Mouse (Mus musculus) cerebellum, adult 11-12 months (tissue): Measurements from ENCODE around the gene Chd6.
"Not testable (repeated sequence)": the region's sequence is repeated elsewhere in the genome, so short reads cannot be mapped to it uniquely, and the experiment has no call there.

Experiments
- DNase-seq: peaks from one replicate; pipeline ENCODE4 v3.0.0; 2022

Chd6 gene

GRCm38 (mm10) chr2:160981791-160982190 lies 127.1 kb downstream of the Chd6 start:
- no peak for DNase-seq

- no peak for DNase-seq
Measured at GRCm38 (mm10) chr2:160978651-160979050, 130.2 kb downstream of the Chd6 start.

GRCm38 (mm10) chr2:160977248-160977647 lies 131.6 kb downstream of the Chd6 start:
- peak; percentile 18 for DNase-seq

DNA sequence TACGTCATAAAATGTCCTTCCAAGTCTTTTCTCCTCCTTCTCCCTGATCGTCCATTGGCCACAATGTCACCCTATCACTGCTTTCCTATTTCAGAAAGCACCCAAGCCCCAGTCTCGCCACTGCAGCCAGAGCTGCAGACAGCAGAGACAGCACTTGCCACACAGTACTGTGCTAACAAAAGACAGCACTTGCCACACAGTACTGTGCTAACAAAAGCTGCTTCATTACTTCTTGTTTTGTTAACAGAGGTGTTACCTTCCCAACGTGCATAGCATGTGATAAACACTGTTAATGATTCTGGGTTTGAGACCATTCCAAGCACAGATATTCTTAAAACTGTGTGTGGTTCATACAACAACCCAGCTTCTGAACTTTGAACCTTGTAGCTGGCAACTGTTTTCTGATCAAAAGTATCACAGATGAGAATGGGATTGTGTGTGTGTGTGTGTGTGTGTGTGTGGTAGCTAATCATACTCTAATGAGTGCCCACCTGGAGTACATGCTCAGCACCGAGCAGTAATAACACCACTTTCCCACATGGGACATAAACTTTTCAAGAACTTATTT lies 135.1 kb downstream of the Chd6 start:
- DNase-seq, result no peak

- DNase-seq, result no peak
Measured at GRCm38 (mm10) chr2:160972103-160972792, 136.6 kb downstream of the Chd6 start.

DNA sequence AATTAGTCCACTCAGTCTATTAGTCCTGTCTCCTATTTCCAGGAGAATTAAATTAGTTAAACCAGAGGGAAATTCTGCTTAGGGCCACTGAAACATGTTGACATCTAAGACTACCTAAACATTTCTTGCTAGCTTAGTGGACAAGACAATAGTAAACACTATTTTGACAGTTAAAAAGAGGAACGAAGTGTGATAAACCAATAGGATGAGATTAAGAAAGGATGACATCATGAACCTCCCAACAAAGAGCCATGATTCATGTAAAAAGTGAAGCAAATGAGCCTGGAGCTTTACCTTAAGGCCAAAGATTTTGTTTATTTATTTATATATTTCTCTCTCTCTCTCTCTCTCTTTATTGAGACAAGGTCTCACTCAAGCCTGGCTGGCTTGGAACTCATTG lies 146.7 kb downstream of the Chd6 start:
- DNase-seq, result no peak

DNA sequence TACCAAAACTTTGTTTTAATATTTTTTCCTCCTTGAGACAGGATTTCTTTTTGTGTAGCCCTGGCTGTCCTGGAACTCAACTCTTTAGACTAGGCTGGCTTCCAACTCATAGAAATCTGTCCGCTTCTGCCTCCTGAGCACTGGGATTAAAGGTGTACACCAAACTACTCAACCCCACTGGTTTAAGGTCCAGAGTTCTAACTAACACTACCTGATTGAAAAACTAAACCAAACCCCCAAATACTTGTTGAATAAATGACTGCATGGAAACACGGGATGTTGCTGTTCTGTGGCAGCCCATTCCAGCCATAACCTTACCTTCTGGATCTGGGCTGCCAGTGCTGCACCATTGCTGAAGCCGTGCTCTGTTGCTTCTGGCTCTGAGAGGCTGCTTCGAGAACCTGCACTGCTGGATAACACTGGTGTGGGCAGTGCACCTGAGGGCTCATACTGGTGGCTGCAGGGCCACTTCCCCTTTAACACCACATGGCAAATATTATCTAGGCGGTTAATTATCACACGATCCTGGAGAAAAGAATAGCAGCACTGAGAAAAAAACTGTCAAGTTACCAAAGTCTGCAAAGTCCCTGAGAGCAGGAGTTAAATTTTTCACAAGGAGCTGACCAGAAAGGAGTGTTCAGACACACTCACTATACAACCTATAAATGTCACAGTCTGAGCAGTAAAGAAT lies 147.8 kb downstream of the Chd6 start:
- no peak for DNase-seq

- no peak for DNase-seq
Measured at GRCm38 (mm10) chr2:160959901-160960300, 149.0 kb downstream of the Chd6 start.

GRCm38 (mm10) chr2:160958737-160959136 lies 150.1 kb downstream of the Chd6 start:
- DNase-seq, result no peak

DNA sequence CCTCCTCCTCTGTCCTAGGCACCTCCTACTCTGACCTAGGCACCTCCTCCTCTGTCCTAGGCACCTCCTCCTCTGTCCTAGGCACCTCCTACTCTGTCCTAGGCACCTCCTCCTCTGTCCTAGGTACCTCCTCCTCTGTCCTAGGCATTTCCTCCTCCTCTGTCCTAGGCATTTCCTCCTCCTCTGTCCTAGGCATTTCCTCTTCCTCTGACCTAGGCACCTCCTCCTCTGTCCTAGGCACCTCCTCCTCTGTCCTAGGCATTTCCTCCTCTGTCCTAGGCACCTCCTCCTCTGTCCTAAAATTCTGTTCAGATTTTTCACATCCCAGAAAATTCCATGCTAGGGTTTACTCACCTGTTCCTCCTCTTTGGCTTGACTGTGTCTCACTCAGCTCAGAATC lies 151.1 kb downstream of the Chd6 start:
- DNase-seq, result not testable (repeated sequence)

DNA sequence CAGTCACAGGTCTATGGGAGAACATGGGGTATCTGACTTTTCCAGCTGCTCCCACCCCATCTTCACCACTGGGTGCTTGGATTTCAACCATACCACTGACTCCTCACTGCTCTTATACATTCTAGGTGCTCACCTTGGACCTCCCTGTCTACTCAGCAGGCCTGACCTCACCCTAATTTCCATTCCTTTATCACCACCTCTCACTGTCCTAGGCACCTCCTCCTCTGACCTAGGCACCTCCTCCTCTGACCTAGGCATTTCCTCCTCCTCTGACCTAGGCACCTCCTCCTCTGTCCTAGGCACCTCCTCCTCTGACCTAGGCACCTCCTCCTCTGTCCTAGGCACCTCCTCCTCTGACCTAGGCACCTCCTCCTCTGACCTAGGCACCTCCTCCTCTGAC lies 151.6 kb downstream of the Chd6 start:
- DNase-seq, result not testable (repeated sequence)

GRCm38 (mm10) chr2:160955331-160955730 lies 153.5 kb downstream of the Chd6 start:
- no peak for DNase-seq

DNA sequence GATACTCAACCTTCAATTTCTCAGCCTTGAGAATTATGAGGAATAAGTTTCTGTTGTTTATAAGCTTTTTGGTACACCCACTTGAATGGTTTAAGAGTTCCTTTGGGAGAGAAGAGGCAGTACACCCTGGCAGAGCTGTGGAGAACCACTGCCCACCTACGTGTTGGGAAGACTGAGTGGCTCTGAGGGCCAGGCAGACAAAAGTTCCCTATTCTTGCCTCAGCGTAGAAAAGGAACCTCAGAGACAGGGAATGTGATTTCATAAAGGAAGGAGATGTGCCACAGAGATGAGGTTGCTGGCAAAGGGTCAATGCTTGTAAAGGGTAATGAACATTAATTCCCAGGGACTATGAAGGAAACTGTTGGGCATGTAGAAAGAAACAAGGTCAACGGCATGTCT lies 154.3 kb downstream of the Chd6 start:
- DNase-seq, result no peak

DNA sequence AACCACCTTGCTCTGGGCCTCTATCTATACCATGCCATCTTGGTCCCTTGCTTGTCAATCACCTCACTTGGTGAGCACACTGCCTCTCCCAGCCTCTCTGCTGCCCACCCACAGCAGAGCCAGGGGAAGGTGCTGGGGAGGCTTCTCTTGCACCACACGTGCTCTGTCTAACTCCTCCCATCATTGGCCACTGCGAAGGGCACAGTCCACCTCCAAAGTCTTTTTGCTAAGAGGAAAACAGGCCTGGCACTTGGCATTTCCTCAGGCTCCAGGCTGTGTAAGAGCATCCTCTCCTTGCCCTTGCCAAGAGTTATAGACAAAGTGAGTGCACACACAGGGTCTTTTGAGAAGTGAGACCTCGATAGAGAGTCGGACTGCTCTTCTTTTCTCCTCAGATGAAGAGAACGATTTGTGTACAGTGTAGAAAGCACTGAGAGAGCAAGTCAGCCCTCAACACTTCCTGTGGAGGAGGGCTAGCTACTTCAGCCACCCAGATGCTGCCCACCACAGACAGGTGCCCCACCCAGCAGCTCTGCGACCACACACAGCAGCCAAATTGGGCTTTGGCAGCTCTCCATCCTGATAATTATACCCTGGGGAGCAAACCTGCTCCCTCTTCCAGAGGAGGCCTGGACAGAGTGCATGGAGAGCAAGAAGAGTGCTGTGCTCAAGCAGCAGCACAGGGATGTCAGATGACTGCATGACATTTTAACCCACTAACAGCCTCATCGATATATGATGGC lies 155.6 kb downstream of the Chd6 start:
- no peak for DNase-seq

DNA sequence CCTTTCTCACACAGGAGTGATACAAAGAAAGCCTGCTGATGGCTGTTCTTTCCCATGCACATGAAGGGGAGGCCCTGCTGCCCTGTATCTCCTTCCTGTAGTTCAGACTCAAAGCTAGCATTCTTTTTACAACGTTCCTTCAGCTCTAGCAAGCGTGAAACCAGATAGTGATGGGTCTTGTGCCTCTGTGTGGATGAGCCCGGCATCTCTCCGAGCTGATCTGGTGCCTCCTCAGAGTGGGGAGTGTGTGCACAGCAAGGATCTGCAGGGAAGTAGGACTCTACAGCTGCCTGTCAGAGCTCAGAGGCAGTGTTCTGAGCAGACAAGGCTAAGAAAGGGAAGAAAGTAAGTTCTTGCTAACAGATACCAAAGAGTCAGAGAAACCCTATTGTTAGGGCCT lies 157.3 kb downstream of the Chd6 start:
- DNase-seq, result no peak

- DNase-seq, result no peak
Measured at GRCm38 (mm10) chr2:160942443-160942842, 166.4 kb downstream of the Chd6 start.

DNA sequence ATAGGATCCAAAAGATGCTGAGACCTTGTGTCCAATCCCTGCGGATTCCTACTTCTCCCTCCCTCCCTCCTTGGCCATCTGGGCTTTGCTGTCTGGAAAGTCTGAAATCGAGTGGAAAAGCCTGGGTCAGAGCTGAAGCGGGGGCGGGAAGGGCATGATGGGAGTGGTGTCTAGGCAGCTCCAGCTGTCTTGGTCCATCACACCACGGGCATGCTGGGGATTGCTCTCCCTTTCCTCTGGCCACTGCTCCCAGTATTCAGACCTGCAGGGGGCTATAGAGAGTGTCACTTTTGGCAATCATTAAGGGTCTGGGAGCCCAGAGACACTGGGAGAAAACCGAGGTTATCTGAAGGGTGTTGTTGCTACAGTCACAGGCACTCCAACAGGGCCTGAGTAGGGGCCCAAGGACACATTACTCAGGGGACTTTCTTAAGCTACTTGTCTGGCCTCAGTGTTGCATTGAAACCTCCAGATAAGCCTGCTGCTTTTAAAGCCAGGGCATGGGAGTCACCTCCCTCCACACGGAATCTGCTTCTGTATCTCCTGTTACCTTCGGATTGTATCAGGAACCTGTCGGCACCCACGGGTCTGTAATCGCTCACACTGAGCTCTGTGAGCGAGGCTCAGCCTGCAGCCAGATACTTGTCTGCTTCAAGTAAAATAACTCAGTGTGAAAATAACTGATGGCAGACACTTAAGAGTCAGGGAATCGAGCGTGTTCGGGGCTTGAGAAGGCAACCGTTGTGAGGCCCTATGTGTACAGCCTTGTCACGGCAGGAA lies 167.8 kb downstream of the Chd6 start:
- no peak for DNase-seq

- DNase-seq, result no peak
Measured at GRCm38 (mm10) chr2:160934451-160934850, 174.4 kb downstream of the Chd6 start.

DNA sequence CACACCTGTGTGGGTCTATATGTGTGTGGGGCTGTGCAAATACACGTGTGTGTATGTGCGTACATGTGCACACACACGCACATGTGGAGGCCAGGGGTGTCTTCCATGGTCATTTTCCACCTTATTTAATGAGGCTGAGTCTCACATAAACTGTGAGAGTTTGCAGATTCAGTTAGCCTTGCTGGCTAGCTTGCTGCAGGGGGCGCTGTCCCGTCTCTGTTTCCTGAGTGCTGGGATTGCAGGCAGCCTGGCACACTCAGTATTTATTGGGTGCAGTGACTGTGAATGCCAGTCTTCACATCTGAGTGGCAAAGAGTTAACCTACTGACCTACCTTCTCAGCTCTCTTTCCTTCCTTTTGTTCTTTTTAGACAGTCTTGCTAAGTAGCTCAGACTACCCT lies 175.0 kb downstream of the Chd6 start:
- DNase-seq, result no peak

- DNase-seq, result no peak
Measured at GRCm38 (mm10) chr2:160932981-160933380, 175.9 kb downstream of the Chd6 start.

DNA sequence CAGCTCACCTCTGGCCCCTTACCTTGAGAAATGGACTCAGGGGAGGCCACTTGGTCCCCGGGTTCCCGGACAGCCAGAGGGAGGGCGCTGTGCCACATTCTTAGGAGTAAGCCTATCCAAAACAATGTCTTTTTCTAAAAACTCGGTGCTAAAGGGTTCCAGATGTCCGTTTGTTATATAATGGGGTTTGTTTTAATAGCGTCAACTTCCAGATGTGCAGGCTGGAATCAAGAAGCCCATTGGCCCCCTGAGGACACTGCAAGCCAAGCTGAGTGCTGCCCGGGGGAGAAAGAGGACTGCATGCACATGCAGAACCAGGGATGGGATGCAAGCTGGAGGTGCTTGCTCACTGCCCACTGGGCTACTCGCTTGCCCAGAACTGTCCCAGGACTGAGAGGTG lies 176.6 kb downstream of the Chd6 start:
- DNase-seq, result no peak

- no peak for DNase-seq
Measured at GRCm38 (mm10) chr2:160931378-160931777, 177.5 kb downstream of the Chd6 start.

GRCm38 (mm10) chr2:160925203-160925602 lies 183.7 kb downstream of the Chd6 start:
- DNase-seq, result no peak
